Mouse (Mus musculus) liver, embryonic 13.5 days (tissue): ENCODE data around the gene Krtap5-4. TPM values are rescaled to one million over a fixed set of nuclear protein-coding genes. Genes with fewer than 3 reads are reported as not detected.
A peak's percentile ranks its signal among the peaks of the same experiment; 100 is the strongest.
"Not testable (repeated sequence)": the region's sequence is repeated elsewhere in the genome, so short reads cannot be mapped to it uniquely, and the experiment has no call there.

Source experiments
- ATAC-seq: fragments of 200-750 bp; cut with Nextera tagmentation; 2 replicates; pipeline ENCODE4 v1.8.0; 2017; ENCODE audit warnings: low read depth, mild to moderate bottlenecking, moderate number of reproducible peaks, moderate library complexity
- DNase-seq: peaks from one replicate; pipeline ENCODE4 v3.0.0; 2022
- H3K27ac ChIP-seq: fragments of 300-500 bp; sonication (generic); 2 replicates; pipeline ENCODE4 v1.5.1; 2015; ENCODE audit warnings: moderate library complexity, mild to moderate bottlenecking, inconsistent platforms
- H3K27me3 ChIP-seq: fragments of 300-500 bp; sonication (generic); 2 replicates; pipeline ENCODE4 v1.6.1; 2015; ENCODE audit warnings: mild to moderate bottlenecking, inconsistent platforms
- H3K36me3 ChIP-seq: fragments of 300-500 bp; sonication (generic); 2 replicates; pipeline ENCODE4 v1.6.1; 2015; ENCODE audit warnings: mild to moderate bottlenecking, inconsistent platforms
- H3K4me1 ChIP-seq: fragments of 300-500 bp; sonication (generic); replicated peaks from 2 replicates; pipeline ENCODE4 v1.6.1; 2015; ENCODE audit warnings: inconsistent platforms
- H3K4me2 ChIP-seq: fragments of 300-500 bp; sonication (generic); 2 replicates; pipeline ENCODE4 v1.6.1; 2015; ENCODE audit warnings: inconsistent platforms, mild to moderate bottlenecking, moderate library complexity
- H3K4me3 ChIP-seq: fragments of 300-500 bp; sonication (generic); replicated peaks from 2 replicates; pipeline ENCODE4 v1.5.1; 2015; ENCODE audit warnings: mild to moderate bottlenecking, inconsistent platforms
- H3K9ac ChIP-seq: fragments of 300-500 bp; sonication (generic); 2 replicates; pipeline ENCODE4 v1.6.1; 2015; ENCODE audit warnings: mild to moderate bottlenecking, inconsistent platforms
- H3K9me3 ChIP-seq: fragments of 300-500 bp; sonication (generic); replicated peaks from 2 replicates; pipeline ENCODE4 v1.6.1; 2016; ENCODE audit warnings: inconsistent platforms
- WGBS: fragments of 180-500 bp; shearing (Covaris S2); methylation state at CpG from one replicate; pipeline ENCODE4 v1.1.7; 2015; ENCODE audit not compliant: insufficient replicate concordance; 5-methylcytosine and 5-hydroxymethylcytosine counted together
- polyA plus RNA-seq: library from polyadenylated mRNA; unstranded; fragments of >200 nt; fragmentation: Nextera tagmentation; extraction: Ambion mirVana; gene quantifications from 2 replicates; pipeline ENCODE4 v1.2.1, GENCODE M21; 2015

The Krtap5-4 gene
- polyA plus RNA-seq, 1 experiment from 2014 or later: not detected

DNA sequence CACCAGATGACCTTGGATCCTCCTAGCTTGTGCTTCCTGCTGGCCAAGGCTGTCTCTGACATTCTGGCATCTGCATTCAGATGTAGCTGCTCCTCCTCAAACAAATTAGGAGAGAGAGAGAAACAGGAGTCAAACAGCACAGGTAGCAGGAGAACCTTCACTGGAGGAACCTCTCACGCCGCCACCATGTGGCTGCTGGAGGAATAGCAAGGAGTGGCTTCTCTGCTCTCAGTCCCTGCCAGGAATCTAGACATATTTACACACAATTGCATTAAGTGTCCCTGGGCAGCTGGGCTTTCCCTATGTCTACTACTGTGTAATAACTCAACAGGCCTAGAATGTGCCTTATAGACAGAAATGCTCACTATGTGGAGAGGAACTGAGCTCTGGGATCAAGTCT lies 9.5 kb upstream of the Krtap5-4 start:
- not testable (repeated sequence) for H3K36me3 ChIP-seq, H3K27ac ChIP-seq, ATAC-seq, H3K4me3 ChIP-seq, DNase-seq, H3K4me1 ChIP-seq, H3K9me3 ChIP-seq, H3K9ac ChIP-seq, H3K4me2 ChIP-seq, H3K27me3 ChIP-seq
- WGBS: 2% methylated on average over 2 of the region's 2 CpGs

DNA sequence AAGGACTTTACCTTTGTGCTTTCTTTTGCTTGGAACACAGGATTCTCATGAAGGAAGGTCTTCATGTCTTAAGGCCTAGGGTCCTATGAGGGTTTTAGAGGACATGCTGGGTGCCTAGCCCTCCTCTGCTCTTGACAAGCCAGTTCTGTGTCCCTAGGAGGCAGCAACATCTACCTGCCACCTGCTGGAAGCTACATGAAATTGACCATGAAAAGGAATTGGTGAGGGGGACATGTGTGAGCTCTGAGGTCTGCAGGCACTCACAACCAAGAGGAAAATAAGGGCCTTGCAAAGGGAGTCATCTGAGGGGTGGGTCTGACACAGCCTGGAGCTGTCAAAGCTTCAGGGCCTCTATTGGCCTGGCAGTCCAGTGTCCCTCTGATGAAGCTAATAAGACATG lies 7.9 kb upstream of the Krtap5-4 start:
- Histone ChIP-seq H3K9me3 (no peaks in the 10 kb centered on the region), H3K4me1 (no peaks in the 10 kb centered on the region), H3K27ac (no peak overlapping the region), H3K4me2 (no peak overlapping the region), H3K4me3 (no peak overlapping the region), H3K27me3 (peaks cover 4% of the 10 kb centered on the region), H3K36me3 (no peaks in the 10 kb centered on the region), H3K9ac (no peak overlapping the region)
- no peak for DNase-seq
- ATAC-seq: no peak

DNA sequence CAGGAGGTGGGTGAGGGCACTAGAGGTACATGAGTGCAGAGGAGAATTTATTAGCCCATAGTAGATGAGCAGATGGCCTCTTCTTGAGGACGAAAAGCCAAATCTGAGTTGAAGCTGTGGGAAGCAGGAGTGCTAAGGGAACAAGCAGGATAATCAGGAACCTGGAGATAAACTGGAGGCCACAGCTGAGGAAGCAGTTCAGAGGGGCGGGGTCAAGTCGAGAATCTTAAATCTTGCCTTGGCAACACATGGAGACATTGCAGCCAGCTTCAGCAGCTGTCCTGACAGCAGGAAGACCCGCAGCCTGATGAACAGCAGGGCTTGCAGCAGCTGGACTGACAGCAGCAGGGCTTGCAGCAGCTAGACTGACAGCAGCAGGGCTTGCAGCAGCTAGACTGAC lies 7.2 kb upstream of the Krtap5-4 start:
- not testable (repeated sequence) for DNase-seq, H3K9me3 ChIP-seq, H3K4me2 ChIP-seq, H3K27ac ChIP-seq, H3K27me3 ChIP-seq, H3K4me3 ChIP-seq, H3K4me1 ChIP-seq, H3K9ac ChIP-seq, H3K36me3 ChIP-seq, ATAC-seq
- WGBS: 14% methylated on average over 4 of the region's 4 CpGs

DNA sequence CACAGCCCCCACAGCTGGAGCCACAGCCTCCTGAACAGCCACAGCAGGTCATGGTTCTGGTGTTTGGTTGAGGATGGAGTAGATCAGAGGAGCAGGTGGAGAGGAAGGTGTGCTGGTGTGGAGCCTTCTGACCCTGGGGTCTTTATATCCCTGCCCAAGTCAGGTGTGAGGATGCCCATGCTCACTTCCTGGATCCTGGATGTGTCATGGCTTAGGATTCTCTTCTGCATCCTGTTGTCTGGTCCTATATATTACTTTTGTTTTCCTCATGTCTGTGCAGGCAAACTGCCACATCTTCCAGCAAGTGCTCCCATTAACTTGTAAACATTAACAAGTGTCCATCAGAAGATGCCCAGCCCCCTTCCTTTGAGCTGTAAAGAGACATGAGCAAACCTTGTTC lies 6.3 kb upstream of the Krtap5-4 start, which contains the start of gene Krtap5-1:
Krtap5-1 (minus strand) TSS at position 101 of the 400 bp plus-strand sequence.
- H3K4me3 ChIP-seq, ATAC-seq, DNase-seq, H3K36me3 ChIP-seq, H3K27me3 ChIP-seq, H3K27ac ChIP-seq, H3K4me1 ChIP-seq, H3K9me3 ChIP-seq, H3K4me2 ChIP-seq, H3K9ac ChIP-seq: not testable (repeated sequence)

DNA sequence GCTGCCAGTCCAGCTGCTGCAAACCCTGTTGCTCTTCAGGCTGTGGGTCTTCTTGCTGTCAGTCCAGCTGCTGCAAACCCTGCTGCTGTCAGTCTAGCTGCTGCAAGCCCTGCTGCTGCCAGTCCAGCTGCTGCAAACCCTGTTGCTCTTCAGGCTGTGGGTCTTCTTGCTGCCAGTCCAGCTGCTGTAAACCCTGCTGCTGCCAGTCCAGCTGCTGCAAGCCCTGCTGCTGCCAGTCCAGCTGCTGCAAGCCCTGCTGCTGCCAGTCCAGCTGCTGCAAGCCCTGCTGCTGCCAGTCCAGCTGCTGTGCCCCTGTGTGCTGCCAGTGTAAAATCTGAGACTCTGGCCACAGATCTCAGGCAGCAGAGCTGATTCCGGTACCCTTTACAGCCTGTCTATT lies 580 bp downstream of the Krtap5-4 start:
- H3K4me1 ChIP-seq, H3K36me3 ChIP-seq, H3K4me3 ChIP-seq, H3K4me2 ChIP-seq, ATAC-seq, H3K27ac ChIP-seq, H3K9me3 ChIP-seq, H3K9ac ChIP-seq, DNase-seq: not testable (repeated sequence)
- H3K27me3 ChIP-seq: peaks cover 13% of the 10 kb centered on the region
- 75% methylated on average over 1 of the region's 1 CpGs for WGBS

DNA sequence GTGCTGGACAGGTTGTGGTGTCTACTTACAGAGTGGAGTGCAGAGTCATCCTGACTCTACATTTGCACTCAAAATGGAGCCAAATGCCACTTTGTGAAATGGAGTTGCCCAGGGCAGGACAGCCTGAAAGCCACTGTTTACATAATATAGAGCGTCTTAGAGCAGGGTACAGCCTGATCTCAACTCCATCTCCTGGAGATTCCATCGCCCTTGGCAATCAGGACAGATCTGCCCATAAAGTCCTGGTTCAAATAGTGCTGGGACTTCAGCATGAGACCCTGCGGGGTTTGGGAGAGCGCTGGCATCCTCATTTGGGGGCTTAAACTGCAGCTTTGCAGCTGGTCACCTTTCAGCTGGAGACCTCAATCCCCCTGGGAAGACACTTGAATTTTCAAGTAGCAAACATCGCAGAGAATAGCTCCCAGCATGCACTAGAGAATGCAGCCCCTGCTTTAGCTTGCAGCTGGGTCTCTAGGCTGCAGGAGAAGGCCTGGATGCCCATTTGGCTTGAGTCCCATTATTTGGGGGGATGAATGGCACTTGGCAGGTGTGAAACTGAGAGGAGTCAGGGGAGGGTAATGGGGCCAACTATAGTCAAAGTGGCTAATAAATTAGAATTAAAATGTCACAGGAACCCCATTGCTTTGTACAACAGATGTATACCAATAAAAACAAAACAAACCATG lies 11.4 kb downstream of the Krtap5-4 start:
- no peak overlapping the region for H3K27ac ChIP-seq
- H3K4me3 ChIP-seq: no peak overlapping the region
- no peak overlapping the region for H3K9ac ChIP-seq
- DNase-seq (no peak), ATAC-seq (no peak)
- H3K4me1 ChIP-seq: peaks cover 15% of the 10 kb centered on the region
- H3K4me2 ChIP-seq: no peak overlapping the region
- WGBS: 65% methylated on average over 5 of the region's 5 CpGs
- H3K36me3 ChIP-seq: no peaks in the 10 kb centered on the region
- H3K9me3 ChIP-seq: no peaks in the 10 kb centered on the region
- no peaks in the 10 kb centered on the region for H3K27me3 ChIP-seq

DNA sequence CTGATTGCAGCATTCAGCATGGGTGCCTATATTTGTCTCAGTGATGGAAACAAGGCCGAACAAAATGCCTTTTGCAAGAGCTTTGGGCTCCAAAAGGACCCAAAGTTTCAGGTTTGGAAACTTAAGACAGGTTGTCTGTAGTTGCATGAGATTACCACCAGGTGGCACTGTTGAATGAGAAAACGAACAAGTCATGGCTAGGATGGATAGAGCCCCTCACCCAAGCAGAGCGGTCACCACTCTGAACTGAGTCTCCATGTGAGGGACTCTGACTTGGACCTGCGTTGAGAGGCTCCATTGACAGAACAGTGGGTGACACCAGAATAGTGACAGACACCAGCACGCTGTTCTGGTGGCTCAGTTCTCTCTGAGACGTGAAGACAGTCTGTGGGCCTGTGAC lies 13.2 kb downstream of the Krtap5-4 start:
- WGBS: 38% methylated on average over 6 of the region's 6 CpGs
- no peaks in the 10 kb centered on the region for H3K36me3 ChIP-seq
- no peak for DNase-seq
- no peak overlapping the region for H3K27ac ChIP-seq
- ATAC-seq: no peak
- H3K27me3 ChIP-seq: no peaks in the 10 kb centered on the region
- H3K9ac ChIP-seq: no peak overlapping the region
- no peaks in the 10 kb centered on the region for H3K9me3 ChIP-seq
- H3K4me3 ChIP-seq: no peak overlapping the region
- H3K4me2 ChIP-seq: no peak overlapping the region
- H3K4me1 ChIP-seq: peaks cover 15% of the 10 kb centered on the region

DNA sequence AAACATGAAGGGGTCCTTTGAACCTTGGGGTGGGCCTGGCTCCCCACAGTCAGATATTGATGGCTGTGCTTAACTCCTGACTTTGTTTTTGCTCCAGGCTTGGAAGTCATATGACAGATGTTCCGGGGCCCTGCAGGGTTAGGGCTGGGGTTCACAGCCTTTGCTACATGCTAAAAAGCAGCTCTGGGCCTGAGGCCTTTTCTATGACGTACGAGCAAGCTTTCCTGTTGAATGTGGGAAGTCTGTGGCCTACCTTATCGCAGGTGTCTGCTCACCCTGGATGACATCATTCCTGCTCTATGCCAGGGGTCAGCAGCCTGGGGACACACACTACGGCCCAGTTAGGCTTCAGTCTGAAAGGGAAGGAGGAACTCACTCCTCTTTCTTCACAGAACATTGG lies 13.9 kb downstream of the Krtap5-4 start:
- no peak overlapping the region for H3K9ac ChIP-seq
- no peak for ATAC-seq
- H3K27ac ChIP-seq: no peak overlapping the region
- no peaks in the 10 kb centered on the region for H3K27me3 ChIP-seq
- DNase-seq: no peak
- H3K4me2 ChIP-seq: no peak overlapping the region
- H3K9me3 ChIP-seq: no peaks in the 10 kb centered on the region
- H3K4me1 ChIP-seq: peaks cover 15% of the 10 kb centered on the region
- no peak overlapping the region for H3K4me3 ChIP-seq
- no peaks in the 10 kb centered on the region for H3K36me3 ChIP-seq
- WGBS: 64% methylated on average over 5 of the region's 5 CpGs

DNA sequence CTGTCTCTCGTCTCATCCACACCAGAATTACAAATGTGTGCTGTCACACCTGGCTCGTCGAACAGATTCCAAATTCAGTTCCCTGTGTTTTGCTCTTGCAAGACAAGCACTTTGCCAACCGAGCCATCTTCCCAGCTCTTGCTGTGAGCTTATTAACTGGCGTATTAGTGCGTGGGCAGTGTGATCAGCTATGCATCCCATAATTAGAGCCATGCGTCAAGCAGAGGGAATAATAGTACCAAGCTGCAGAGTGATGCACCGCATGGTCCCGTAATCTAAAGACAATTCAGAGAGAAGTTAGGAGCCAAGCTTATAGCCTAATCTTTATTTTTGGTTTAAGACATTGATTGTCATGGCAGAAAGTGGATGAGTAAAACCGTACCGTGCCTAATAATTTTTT lies 15.8 kb downstream of the Krtap5-4 start:
- Histone ChIP-seq H3K36me3 (no peaks in the 10 kb centered on the region), H3K4me2 (no peak overlapping the region), H3K27me3 (no peaks in the 10 kb centered on the region), H3K27ac (no peak overlapping the region), H3K4me1 (peaks cover 15% of the 10 kb centered on the region), H3K4me3 (no peak overlapping the region), H3K9ac (no peak overlapping the region), H3K9me3 (no peaks in the 10 kb centered on the region)
- ATAC-seq: no peak
- 78% methylated on average over 11 of the region's 11 CpGs for WGBS
- no peak for DNase-seq

DNA sequence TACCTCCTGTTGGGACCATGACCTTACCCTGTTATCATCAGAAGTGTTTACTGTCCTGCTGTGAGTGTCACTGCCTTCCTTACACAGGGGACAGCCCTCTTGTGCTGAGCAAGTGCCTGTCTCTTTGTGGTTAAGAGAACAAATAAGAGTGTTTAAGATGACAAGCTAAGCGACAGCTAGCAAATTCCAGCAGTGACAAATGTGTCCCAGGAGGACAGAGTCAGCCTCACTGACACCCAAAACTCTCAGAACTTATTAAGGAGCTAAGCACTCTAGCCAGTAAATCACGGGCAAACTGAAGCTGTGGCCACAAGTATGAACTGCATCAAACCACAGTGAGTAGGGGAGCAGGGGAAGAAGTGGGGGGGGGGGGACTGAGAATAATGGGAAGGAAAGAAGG lies 17.6 kb downstream of the Krtap5-4 start:
- Histone ChIP-seq H3K4me2 (no peak overlapping the region), H3K36me3 (no peaks in the 10 kb centered on the region), H3K27me3 (no peaks in the 10 kb centered on the region), H3K4me3 (no peak overlapping the region), H3K9ac (no peak overlapping the region), H3K9me3 (no peaks in the 10 kb centered on the region), H3K4me1 (peaks cover 15% of the 10 kb centered on the region), H3K27ac (0 out of 2 replicates have a peak overlapping the region, but pooled peaks have one; percentile 3)
- 25% methylated on average over 2 of the region's 2 CpGs for WGBS
- ATAC-seq (no peak), DNase-seq (no peak)

DNA sequence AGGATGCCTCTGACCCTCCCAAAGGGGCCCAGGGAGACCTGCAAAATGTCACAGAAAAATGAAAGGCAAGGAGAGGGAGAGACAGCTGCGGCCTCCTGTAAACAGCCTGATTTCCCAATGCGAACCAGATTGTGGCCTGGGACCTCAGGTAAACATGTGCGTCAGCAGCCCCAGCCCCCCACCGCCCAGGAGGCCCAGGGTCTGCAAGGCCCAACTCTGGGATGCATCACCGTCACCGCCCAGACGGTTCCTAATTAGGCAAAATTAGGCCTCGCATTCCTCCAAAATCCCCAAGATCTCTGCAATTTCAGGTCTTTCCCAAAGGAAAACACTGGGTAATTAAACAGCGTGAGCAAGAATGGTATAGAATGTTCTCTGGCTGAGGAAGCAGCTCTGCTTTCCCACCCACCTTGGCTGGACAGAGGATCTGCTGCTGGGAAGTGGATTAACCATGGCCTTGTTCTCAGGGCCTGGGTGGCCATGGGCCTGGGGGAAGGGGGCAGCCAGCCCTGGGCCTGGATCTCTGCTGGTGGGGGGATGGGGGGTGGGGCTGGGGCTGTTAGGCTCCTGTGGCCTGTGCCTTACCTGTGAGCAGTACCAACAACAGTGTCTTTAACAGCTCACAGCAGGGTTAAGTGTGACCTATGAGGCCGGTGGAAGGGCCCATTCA lies 18.4 kb downstream of the Krtap5-4 start:
- not testable (repeated sequence) for DNase-seq, H3K36me3 ChIP-seq, H3K27me3 ChIP-seq, H3K4me2 ChIP-seq, H3K27ac ChIP-seq, H3K9ac ChIP-seq, ATAC-seq, H3K9me3 ChIP-seq, H3K4me3 ChIP-seq
- 68% methylated on average over 6 of the region's 10 CpGs for WGBS
- H3K4me1 ChIP-seq: peaks cover 15% of the 10 kb centered on the region

DNA sequence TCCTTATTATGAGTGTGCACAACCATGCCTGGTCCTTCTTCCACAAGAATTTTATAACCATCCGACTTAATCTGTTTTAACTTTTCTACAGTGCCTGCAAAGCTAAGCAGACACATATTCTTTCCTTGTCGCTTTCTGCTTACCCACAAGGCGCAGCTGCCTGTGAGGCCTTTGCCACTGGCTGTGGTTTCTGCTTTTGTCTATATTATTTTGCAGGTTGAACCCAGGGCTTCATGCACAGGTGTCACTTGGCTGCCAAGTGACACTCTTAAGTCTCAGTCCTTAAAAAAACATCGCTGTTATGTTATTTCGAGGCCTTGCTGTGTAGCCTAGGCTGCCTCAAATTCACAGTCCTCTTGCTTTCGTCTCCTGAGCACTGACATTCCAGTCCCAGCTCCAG lies 19.3 kb downstream of the Krtap5-4 start:
- Histone ChIP-seq H3K9me3 (no peaks in the 10 kb centered on the region), H3K4me3 (no peak overlapping the region), H3K36me3 (no peaks in the 10 kb centered on the region), H3K4me2 (no peak overlapping the region), H3K4me1 (peaks cover 6% of the 10 kb centered on the region), H3K27ac (no peak overlapping the region), H3K9ac (no peak overlapping the region), H3K27me3 (no peaks in the 10 kb centered on the region)
- ATAC-seq: no peak
- WGBS: 77% methylated on average over 6 of the region's 6 CpGs
- DNase-seq: no peak
